Comparison of ENCODE assay signal across 8 mouse cellular contexts in the genomic region with DNA sequence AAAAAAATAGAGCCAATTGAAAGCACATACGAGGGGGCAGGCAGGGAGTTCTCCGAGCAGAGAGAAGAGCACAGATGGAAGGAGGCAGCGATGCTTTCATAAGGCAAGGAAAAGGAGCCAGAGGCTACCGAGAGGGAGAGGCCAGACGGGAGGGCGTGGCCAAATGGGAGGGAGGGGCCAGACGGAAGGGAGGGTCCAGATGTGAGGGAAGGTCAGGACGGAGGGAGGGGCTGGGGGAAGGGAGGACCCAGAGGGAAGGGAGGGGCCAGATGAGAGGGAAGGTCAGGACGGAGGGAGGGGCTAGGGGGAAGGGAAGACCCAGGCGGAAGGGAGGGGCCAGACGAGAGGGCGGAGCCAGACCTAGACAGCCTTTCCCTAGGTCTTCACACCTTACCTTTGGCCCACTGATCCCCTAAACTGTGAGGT. TPM values are rescaled to one million over a fixed set of nuclear protein-coding genes. Genes with fewer than 3 reads are reported as not detected.
A peak's percentile ranks its signal among the peaks of the same experiment; 100 is the strongest.
DNase-seq lines count a peak whose midpoint lies in the region; ATAC-seq and TF ChIP-seq lines count a peak whose summit lies in the region.

No protein-coding gene starts in this region.

- peaks cover 41% of the 10 kb centered on the region for H3K4me1 ChIP-seq in forebrain, embryonic 10.5 days
- peaks cover 14% of the 10 kb centered on the region for H3K4me1 ChIP-seq in forebrain, embryonic 12.5 days
- 0 out of 2 replicates have a peak, but pooled peaks cover 4% of the 10 kb centered on the region for H3K4me1 ChIP-seq in embryonic facial prominence, embryonic 14.5 days (ENCODE audit: control insufficient read depth, insufficient read depth, low read length)
- peaks cover 7% of the 10 kb centered on the region for H3K4me1 ChIP-seq in hindbrain, embryonic 16.5 days (ENCODE audit: control insufficient read depth, insufficient read depth, low read depth, low read length)
- H3K4me1 ChIP-seq in liver, postnatal 0 days (ENCODE audit: insufficient read depth), result peaks cover 53% of the 10 kb centered on the region

- intact Hi-C loops in left cerebral cortex, postnatal 36 days (cut with DNase I), result loop anchor here (5.0 to 10.0 kb wide), 3 partner anchors 50 to 218 kb away; partner anchors contain the start of gene Fam78a

- 3% methylated on average over 12 of the region's 12 CpGs for WGBS in forebrain, embryonic 10.5 days
- WGBS in forebrain, embryonic 12.5 days, result 3% methylated on average over 11 of the region's 12 CpGs
- 2% methylated on average over 12 of the region's 12 CpGs for WGBS in embryonic facial prominence, embryonic 14.5 days
- WGBS in hindbrain, embryonic 16.5 days, result 2% methylated on average over 12 of the region's 12 CpGs
- WGBS in liver, postnatal 0 days (ENCODE audit: insufficient replicate concordance), result 12% methylated on average over 12 of the region's 12 CpGs

- H3K4me3 ChIP-seq in forebrain, embryonic 10.5 days, result peak overlapping the region; percentile 29; the same call in 1 of the 2 replicates
- H3K4me3 ChIP-seq in forebrain, embryonic 12.5 days (replicated peaks), result no peak overlapping the region
- no peak overlapping the region for H3K4me3 ChIP-seq in embryonic facial prominence, embryonic 14.5 days (ENCODE audit: low read depth, low read length)
- H3K4me3 ChIP-seq in hindbrain, embryonic 16.5 days (ENCODE audit: low read length), result no peak overlapping the region; the same call in 1 of the 2 replicates
- H3K4me3 ChIP-seq in liver, postnatal 0 days (ENCODE audit: low read depth, low read length), result no peak overlapping the region

- no peak overlapping the region for H3K9ac ChIP-seq in forebrain, embryonic 12.5 days
- no peak overlapping the region for H3K9ac ChIP-seq in embryonic facial prominence, embryonic 14.5 days (ENCODE audit: low read depth, low read length)
- no peak overlapping the region for H3K9ac ChIP-seq in hindbrain, embryonic 16.5 days (ENCODE audit: low read depth, low read length)
- H3K9ac ChIP-seq in liver, postnatal 0 days (replicated peaks), result no peak overlapping the region

- no peaks in the 10 kb centered on the region for H3K9me3 ChIP-seq in forebrain, embryonic 10.5 days
- H3K9me3 ChIP-seq in forebrain, embryonic 12.5 days, result no peaks in the 10 kb centered on the region
- no peaks in the 10 kb centered on the region for H3K9me3 ChIP-seq in embryonic facial prominence, embryonic 14.5 days (ENCODE audit: control insufficient read depth, low read length)
- no peaks in the 10 kb centered on the region for H3K9me3 ChIP-seq in hindbrain, embryonic 16.5 days (ENCODE audit: control insufficient read depth, low read length)
- no peaks in the 10 kb centered on the region for H3K9me3 ChIP-seq in liver, postnatal 0 days (ENCODE audit: low read length)

- ATAC-seq in forebrain, embryonic 12.5 days (ENCODE audit: low FRiP score), result no peak
- no peak for ATAC-seq in embryonic facial prominence, embryonic 14.5 days (ENCODE audit: low read depth)
- ATAC-seq in hindbrain, embryonic 16.5 days, result no peak
- ATAC-seq in liver, postnatal 0 days, result peak; percentile 57

- H3K36me3 ChIP-seq in forebrain, embryonic 10.5 days (replicated peaks), result no peaks in the 10 kb centered on the region
- H3K36me3 ChIP-seq in forebrain, embryonic 12.5 days (replicated peaks), result no peaks in the 10 kb centered on the region
- no peaks in the 10 kb centered on the region for H3K36me3 ChIP-seq in embryonic facial prominence, embryonic 14.5 days (ENCODE audit: control insufficient read depth, insufficient read depth, low read length)
- no peaks in the 10 kb centered on the region for H3K36me3 ChIP-seq in hindbrain, embryonic 16.5 days (ENCODE audit: control insufficient read depth, insufficient read depth, low read length)
- no peaks in the 10 kb centered on the region for H3K36me3 ChIP-seq in liver, postnatal 0 days (replicated peaks; ENCODE audit: insufficient read depth, low read length)

- H3K4me2 ChIP-seq in forebrain, embryonic 12.5 days, result no peak overlapping the region; the same call in 1 of the 2 replicates
- 0 out of 2 replicates have a peak overlapping the region, but pooled peaks have one; percentile 23 for H3K4me2 ChIP-seq in embryonic facial prominence, embryonic 14.5 days (ENCODE audit: low read depth, low read length)
- H3K4me2 ChIP-seq in hindbrain, embryonic 16.5 days (ENCODE audit: low read length), result peak overlapping the region; percentile 36
- peak overlapping the region; percentile 45 for H3K4me2 ChIP-seq in liver, postnatal 0 days (ENCODE audit: low read depth, low read length)

- no peak for TF ChIP-seq EP300 in liver, postnatal 0 days (IDR thresholded peaks at IDR 0.05; ENCODE audit: low read depth)

- H3K27me3 ChIP-seq in forebrain, embryonic 10.5 days (ENCODE audit: poor library complexity, severe bottlenecking), result peaks cover 9% of the 10 kb centered on the region; the same call in 1 of the 2 replicates
- H3K27me3 ChIP-seq in forebrain, embryonic 12.5 days, result no peaks in the 10 kb centered on the region; the same call in 1 of the 2 replicates
- H3K27me3 ChIP-seq in embryonic facial prominence, embryonic 14.5 days (replicated peaks; ENCODE audit: control insufficient read depth, insufficient read depth, low read length), result no peaks in the 10 kb centered on the region
- H3K27me3 ChIP-seq in hindbrain, embryonic 16.5 days (replicated peaks; ENCODE audit: control insufficient read depth, insufficient read depth, low read length), result no peaks in the 10 kb centered on the region
- H3K27me3 ChIP-seq in liver, postnatal 0 days (ENCODE audit: insufficient read depth, low read length), result no peaks in the 10 kb centered on the region

- TF ChIP-seq CTCF in liver, postnatal 0 days (IDR thresholded peaks at IDR 0.05; ENCODE audit: low read depth), result no peak

- H3K27ac ChIP-seq in forebrain, embryonic 10.5 days, result peak overlapping the region; percentile 26; the same call in 1 of the 2 replicates
- no peak overlapping the region for H3K27ac ChIP-seq in forebrain, embryonic 12.5 days
- no peak overlapping the region for H3K27ac ChIP-seq in embryonic facial prominence, embryonic 14.5 days (replicated peaks; ENCODE audit: low read depth, low read length)
- H3K27ac ChIP-seq in hindbrain, embryonic 16.5 days (ENCODE audit: low read depth, low read length), result no peak overlapping the region
- H3K27ac ChIP-seq in liver, postnatal 0 days (ENCODE audit: low read depth), result peak overlapping the region; percentile 66; the same call in 1 of the 2 replicates

- DNase-seq in forebrain, embryonic 10.5 days (ENCODE audit: extremely low spot score, low spot score), result peak; percentile 77
- DNase-seq in MEL-GATA-1-ER (ENCODE audit: extremely low read depth, low read depth), result peak; percentile 81
- DNase-seq in embryonic facial prominence, embryonic 14.5 days (ENCODE audit: low spot score), result peak; percentile 32
- peak; percentile 93 for DNase-seq in liver, postnatal 0 days
- peak; percentile 90 for DNase-seq in skeletal muscle tissue, adult 2 months (ENCODE audit: low read depth, low spot score)
- no peak for DNase-seq in left cerebral cortex, postnatal 36 days (ENCODE audit: low spot score in 2 of 2)

RNA-seq across cellular contexts. Expression of gene Prrc2b, which starts 18.3 kb away (rescaled TPM):
- 48.2 and 50.1 TPM in 2 replicates for polyA plus RNA-seq in forebrain, embryonic 10.5 days (2016; fragmentation: Nextera tagmentation; extraction: Ambion mirVana)
- 96.9 and 110 TPM in 2 replicates for polyA plus RNA-seq in forebrain, embryonic 12.5 days (2016; fragmentation: Nextera tagmentation; extraction: Ambion mirVana)
- polyA plus RNA-seq in embryonic facial prominence, embryonic 14.5 days (2014; fragmentation: Nextera tagmentation; extraction: Ambion mirVana), result 63.0 and 66.0 TPM in 2 replicates
- polyA plus RNA-seq in hindbrain, embryonic 16.5 days (2015; fragmentation: Nextera tagmentation; extraction: Ambion mirVana), result 49.7 and 66.2 TPM in 2 replicates
- polyA plus RNA-seq in liver, postnatal 0 days (2015; fragmentation: Nextera tagmentation; extraction: Ambion mirVana), result 7.5 and 8.4 TPM in 2 replicates
- 100 to 1,000 TPM; 257 to 259 TPM for total RNA-seq in left cerebral cortex, postnatal 36 days (2021)

RNA-seq across cellular contexts. Expression of gene Plpp7, which starts 37.3 kb away (rescaled TPM):
- polyA plus RNA-seq in forebrain, embryonic 10.5 days (2016; fragmentation: Nextera tagmentation; extraction: Ambion mirVana), result 4.8 and 5.3 TPM in 2 replicates
- polyA plus RNA-seq in forebrain, embryonic 12.5 days (2016; fragmentation: Nextera tagmentation; extraction: Ambion mirVana), result 7.0 and 7.2 TPM in 2 replicates
- 11.7 and 13.0 TPM in 2 replicates for polyA plus RNA-seq in embryonic facial prominence, embryonic 14.5 days (2014; fragmentation: Nextera tagmentation; extraction: Ambion mirVana)
- polyA plus RNA-seq in hindbrain, embryonic 16.5 days (2015; fragmentation: Nextera tagmentation; extraction: Ambion mirVana), result 31.1 and 33.2 TPM in 2 replicates
- polyA plus RNA-seq in liver, postnatal 0 days (2015; fragmentation: Nextera tagmentation; extraction: Ambion mirVana), result 1.6 and 1.7 TPM in 2 replicates
- 10 to 100 TPM; 27.3 to 33.7 TPM for total RNA-seq in left cerebral cortex, postnatal 36 days (2021)

RNA-seq across cellular contexts. Expression of gene Fam78a, which starts 47.9 kb away (rescaled TPM):
- polyA plus RNA-seq in forebrain, embryonic 10.5 days (2016; fragmentation: Nextera tagmentation; extraction: Ambion mirVana), result 1.3 and 1.5 TPM in 2 replicates
- polyA plus RNA-seq in forebrain, embryonic 12.5 days (2016; fragmentation: Nextera tagmentation; extraction: Ambion mirVana), result 0.67 and 0.88 TPM in 2 replicates
- polyA plus RNA-seq in embryonic facial prominence, embryonic 14.5 days (2014; fragmentation: Nextera tagmentation; extraction: Ambion mirVana), result 8.2 and 8.9 TPM in 2 replicates
- 0.50 and 0.69 TPM in 2 replicates for polyA plus RNA-seq in hindbrain, embryonic 16.5 days (2015; fragmentation: Nextera tagmentation; extraction: Ambion mirVana)
- polyA plus RNA-seq in liver, postnatal 0 days (2015; fragmentation: Nextera tagmentation; extraction: Ambion mirVana), result 3.8 and 4.3 TPM in 2 replicates
- total RNA-seq in left cerebral cortex, postnatal 36 days (2021), result 1 to 10 TPM; 3.7 to 8.8 TPM

Comparison
In these comparisons a context has a peak if more than half of its experiments do, and no peak if none do; other contexts are left out.
1. H3K27ac ChIP-seq: peak in forebrain, embryonic 10.5 days (single experiment) and liver, postnatal 0 days (single experiment); none in forebrain, embryonic 12.5 days (single experiment), embryonic facial prominence, embryonic 14.5 days (single experiment) and hindbrain, embryonic 16.5 days (single experiment).
2. DNase-seq: peak in forebrain, embryonic 10.5 days (single experiment), MEL-GATA-1-ER (single experiment), embryonic facial prominence, embryonic 14.5 days (single experiment), liver, postnatal 0 days (single experiment) and skeletal muscle tissue, adult 2 months (single experiment); none in left cerebral cortex, postnatal 36 days (0 of 2).